Mouse (Mus musculus): ENCODE data around the gene Pak1ip1.

DNA sequence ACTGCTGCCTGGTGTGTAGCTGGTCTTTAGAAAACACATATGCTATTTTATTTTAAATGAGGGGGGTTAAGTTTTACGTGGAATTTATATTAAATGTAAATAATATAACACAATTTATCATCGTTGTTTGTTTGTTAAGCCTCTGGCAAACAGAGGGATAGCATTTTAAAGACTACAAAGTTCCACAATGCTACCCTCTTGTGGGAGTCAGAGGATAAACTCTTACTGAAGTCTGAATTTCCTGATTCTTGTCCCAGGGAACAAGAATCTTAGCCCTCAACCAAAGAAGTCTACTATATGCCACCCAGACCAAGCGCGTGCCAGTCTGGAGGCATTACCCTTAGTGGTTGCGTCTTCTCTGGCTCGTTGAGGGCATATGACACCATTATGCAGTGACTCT is 46.5 kb downstream of the Pak1ip1 start:
- TF ChIP-seq POLR2A (IDR thresholded peaks at IDR 0.05; ENCODE audit: borderline replicate concordance, insufficient read depth, low read length) (no peak), CTCF (IDR thresholded peaks at IDR 0.05; ENCODE audit: borderline replicate concordance, insufficient read depth, low read depth, low read length) (no peak)

Measured in cerebellum, adult 2 months (tissue).